Mouse (Mus musculus): ENCODE measurements at regions not wholly inside any gene's neighbourhood (a gene's known extent, or its start where the extent isn't known, plus 50 kb on each side); places are given as distances from the start of the nearest gene placed in this dataset.

GRCm38 (mm10) chr2:166433655-166434333 is 278.3 kb upstream of the Sulf2 start:
- DNase-seq = no peak

GRCm38 (mm10) chr2:166432948-166433654 is 277.6 kb upstream of the Sulf2 start:
- DNase-seq = no peak

- no peak for DNase-seq
These were observed 277.1 kb upstream of the Sulf2 start for GRCm38 (mm10) chr2:166432531-166432930.

GRCm38 (mm10) chr2:166429918-166430317 is 274.5 kb upstream of the Sulf2 start:
- DNase-seq = no peak

GRCm38 (mm10) chr2:166429494-166429893 is 274.0 kb upstream of the Sulf2 start:
- no peak for DNase-seq

- DNase-seq = no peak
These were observed 271.9 kb upstream of the Sulf2 start for GRCm38 (mm10) chr2:166427390-166427789.

- no peak for DNase-seq
These were observed 271.5 kb upstream of the Sulf2 start for GRCm38 (mm10) chr2:166426960-166427359.

- no peak for DNase-seq
These were observed 271.0 kb upstream of the Sulf2 start for GRCm38 (mm10) chr2:166426457-166426856.

- DNase-seq = no peak
These were observed 269.7 kb upstream of the Sulf2 start for GRCm38 (mm10) chr2:166425141-166425540.

GRCm38 (mm10) chr2:166423132-166423660 is 267.7 kb upstream of the Sulf2 start:
- DNase-seq = no peak

- DNase-seq = no peak
These were observed 264.8 kb upstream of the Sulf2 start for GRCm38 (mm10) chr2:166420275-166420674.

GRCm38 (mm10) chr2:166419271-166419670 is 263.8 kb upstream of the Sulf2 start:
- no peak for DNase-seq

- no peak for DNase-seq
These were observed 262.8 kb upstream of the Sulf2 start for GRCm38 (mm10) chr2:166418279-166418678.

- no peak for DNase-seq
These were observed 262.2 kb upstream of the Sulf2 start for GRCm38 (mm10) chr2:166417628-166418027.

- DNase-seq = no peak
These were observed 260.1 kb upstream of the Sulf2 start for GRCm38 (mm10) chr2:166415481-166415965.

GRCm38 (mm10) chr2:166414856-166415255 is 259.4 kb upstream of the Sulf2 start:
- no peak for DNase-seq

GRCm38 (mm10) chr2:166412031-166412858 is 256.8 kb upstream of the Sulf2 start:
- no peak for DNase-seq

- no peak for DNase-seq
These were observed 253.9 kb upstream of the Sulf2 start for GRCm38 (mm10) chr2:166409391-166409790.

GRCm38 (mm10) chr2:166408806-166409205 is 253.3 kb upstream of the Sulf2 start:
- no peak for DNase-seq

- DNase-seq = no peak
These were observed 252.5 kb upstream of the Sulf2 start for GRCm38 (mm10) chr2:166408009-166408408.

GRCm38 (mm10) chr2:166406826-166407225 is 251.4 kb upstream of the Sulf2 start:
- no peak for DNase-seq

- no peak for DNase-seq
These were observed 247.9 kb upstream of the Sulf2 start for GRCm38 (mm10) chr2:166403319-166403718.

GRCm38 (mm10) chr2:166401860-166402259 is 246.4 kb upstream of the Sulf2 start:
- no peak for DNase-seq

All from cerebellum, adult 8-10 months (tissue).